Mouse (Mus musculus) liver, embryonic 16.5 days (tissue): Measurements from ENCODE around the gene Bckdhb. TPM values are rescaled to one million over a fixed set of nuclear protein-coding genes. Genes with fewer than 3 reads are reported as not detected.

Experiments
- ATAC-seq: fragments of 200-750 bp; cut with Nextera tagmentation; 2 replicates; pipeline ENCODE4 v1.8.0; 2017; ENCODE audit warnings: low read depth, mild to moderate bottlenecking, moderate number of reproducible peaks, moderate library complexity
- H3K27ac ChIP-seq: fragments of 300-500 bp; sonication (generic); 2 replicates; pipeline ENCODE4 v1.5.1; 2014; ENCODE audit warnings: mild to moderate bottlenecking, low read length
- H3K27me3 ChIP-seq: fragments of 300-500 bp; sonication (generic); 2 replicates; pipeline ENCODE4 v1.6.1; 2014; ENCODE audit warnings: low read depth, low read length, mixed read lengths; ENCODE audit not compliant: control insufficient read depth, insufficient read depth
- H3K36me3 ChIP-seq: fragments of 300-500 bp; sonication (generic); 2 replicates; pipeline ENCODE4 v1.6.1; 2014; ENCODE audit warnings: mild to moderate bottlenecking; ENCODE audit not compliant: control insufficient read depth, insufficient read depth
- H3K4me1 ChIP-seq: fragments of 300-500 bp; sonication (generic); 2 replicates; pipeline ENCODE4 v1.6.1; 2014; ENCODE audit warnings: low read depth, low read length, mixed read lengths; ENCODE audit not compliant: control insufficient read depth
- H3K4me2 ChIP-seq: fragments of 300-500 bp; sonication (generic); 2 replicates; pipeline ENCODE4 v1.6.1; 2014; ENCODE audit warnings: low read depth, low read length, mixed read lengths
- H3K4me3 ChIP-seq: fragments of 300-500 bp; sonication (generic); 2 replicates; pipeline ENCODE4 v1.5.1; 2014; ENCODE audit warnings: low read depth, mild to moderate bottlenecking, low read length
- H3K9ac ChIP-seq: fragments of 300-500 bp; sonication (generic); 2 replicates; pipeline ENCODE4 v1.6.1; 2014; ENCODE audit warnings: low read depth, low read length
- H3K9me3 ChIP-seq: fragments of 300-500 bp; sonication (generic); replicated peaks from 2 replicates; pipeline ENCODE4 v1.6.1; 2016; ENCODE audit warnings: low read length; ENCODE audit not compliant: control insufficient read depth
- WGBS: fragments of 180-500 bp; shearing (Covaris S2); extraction: QIAGEN DNeasy Blood & Tissue Kit; methylation state at CpG from one replicate; pipeline ENCODE4 v1.1.7; 2014; ENCODE audit not compliant: insufficient replicate concordance; 5-methylcytosine and 5-hydroxymethylcytosine counted together
- polyA plus RNA-seq: library from polyadenylated mRNA; unstranded; fragments of >200 nt; fragmentation: Nextera tagmentation; extraction: Ambion mirVana; gene quantifications from 2 replicates; pipeline ENCODE4 v1.2.1, GENCODE M21; 2015

Bckdhb gene
- polyA plus RNA-seq, 1 experiment from 2014 or later, result 43.3 TPM

- Histone ChIP-seq H3K4me3 (no peak overlapping the region), H3K27ac (no peak overlapping the region)
Observed at GRCm38 (mm10) chr9:84064113-84064512, 139.2 kb downstream of the Bckdhb start.

GRCm38 (mm10) chr9:84070247-84070646 is 145.3 kb downstream of the Bckdhb start:
- no peaks in the 10 kb centered on the region for H3K36me3 ChIP-seq
- H3K4me3 ChIP-seq, result no peak overlapping the region
- no peak overlapping the region for H3K27ac ChIP-seq
- H3K27me3 ChIP-seq, result no peaks in the 10 kb centered on the region
- no peaks in the 10 kb centered on the region for H3K9me3 ChIP-seq
- no peak overlapping the region for H3K9ac ChIP-seq
- no peaks in the 10 kb centered on the region for H3K4me1 ChIP-seq
- WGBS, result 63% methylated on average over 6 of the region's 6 CpGs
- ATAC-seq, result no peak
- H3K4me2 ChIP-seq, result no peak overlapping the region

More at GRCm38 (mm10) chr9:84064113-84064512, 139.2 kb downstream of the Bckdhb start:
- no peak overlapping the region for H3K9ac ChIP-seq
- H3K9me3 ChIP-seq, result no peaks in the 10 kb centered on the region
- H3K4me2 ChIP-seq, result no peak overlapping the region
- H3K36me3 ChIP-seq, result no peaks in the 10 kb centered on the region
- 82% methylated on average over 4 of the region's 4 CpGs for WGBS
- no peak for ATAC-seq
- no peaks in the 10 kb centered on the region for H3K27me3 ChIP-seq
- no peaks in the 10 kb centered on the region for H3K4me1 ChIP-seq

GRCm38 (mm10) chr9:84070740-84071139 is 145.8 kb downstream of the Bckdhb start:
- Histone ChIP-seq H3K27ac (no peak overlapping the region), H3K9ac (no peak overlapping the region), H3K4me3 (no peak overlapping the region), H3K4me1 (no peaks in the 10 kb centered on the region), H3K9me3 (no peaks in the 10 kb centered on the region), H3K4me2 (no peak overlapping the region), H3K36me3 (no peaks in the 10 kb centered on the region), H3K27me3 (no peaks in the 10 kb centered on the region)
- 69% methylated on average over 5 of the region's 5 CpGs for WGBS
- ATAC-seq, result no peak

- H3K4me3 ChIP-seq, result no peak overlapping the region
- ATAC-seq, result no peak
- no peak overlapping the region for H3K4me2 ChIP-seq
- no peaks in the 10 kb centered on the region for H3K9me3 ChIP-seq
- H3K9ac ChIP-seq, result no peak overlapping the region
- H3K36me3 ChIP-seq, result no peaks in the 10 kb centered on the region
- no peaks in the 10 kb centered on the region for H3K4me1 ChIP-seq
- 90% methylated on average over 6 of the region's 6 CpGs for WGBS
- no peak overlapping the region for H3K27ac ChIP-seq
- H3K27me3 ChIP-seq, result no peaks in the 10 kb centered on the region
Observed at GRCm38 (mm10) chr9:84072534-84072933, 147.6 kb downstream of the Bckdhb start.

- 82% methylated on average over 9 of the region's 9 CpGs for WGBS
- H3K36me3 ChIP-seq, result no peaks in the 10 kb centered on the region
- no peak overlapping the region for H3K4me3 ChIP-seq
- no peaks in the 10 kb centered on the region for H3K4me1 ChIP-seq
- H3K9ac ChIP-seq, result no peak overlapping the region
- no peak for ATAC-seq
- H3K27ac ChIP-seq, result no peak overlapping the region
- no peak overlapping the region for H3K4me2 ChIP-seq
- no peaks in the 10 kb centered on the region for H3K9me3 ChIP-seq
- H3K27me3 ChIP-seq, result no peaks in the 10 kb centered on the region
Observed at GRCm38 (mm10) chr9:84073237-84073636, 148.3 kb downstream of the Bckdhb start.

- no peaks in the 10 kb centered on the region for H3K36me3 ChIP-seq
- H3K4me3 ChIP-seq, result no peak overlapping the region
- no peak overlapping the region for H3K27ac ChIP-seq
- 55% methylated on average over 4 of the region's 4 CpGs for WGBS
- no peak overlapping the region for H3K4me2 ChIP-seq
- H3K9me3 ChIP-seq, result no peaks in the 10 kb centered on the region
- H3K27me3 ChIP-seq, result no peaks in the 10 kb centered on the region
- H3K9ac ChIP-seq, result no peak overlapping the region
- no peaks in the 10 kb centered on the region for H3K4me1 ChIP-seq
- no peak for ATAC-seq
Observed at GRCm38 (mm10) chr9:84083551-84083950, 158.6 kb downstream of the Bckdhb start.

- Histone ChIP-seq H3K4me3 (no peak overlapping the region), H3K4me1 (no peaks in the 10 kb centered on the region; the same call in 1 of the 2 replicates), H3K27me3 (no peaks in the 10 kb centered on the region), H3K9me3 (no peaks in the 10 kb centered on the region), H3K36me3 (no peaks in the 10 kb centered on the region), H3K9ac (no peak overlapping the region), H3K27ac (no peak overlapping the region), H3K4me2 (no peak overlapping the region)
- no peak for ATAC-seq
- WGBS, result 75% methylated on average over 5 of the region's 5 CpGs
Observed at GRCm38 (mm10) chr9:84084686-84085085, 159.7 kb downstream of the Bckdhb start.

- Histone ChIP-seq H3K4me3 (no peak overlapping the region), H3K4me2 (peak overlapping the region; percentile 37), H3K36me3 (no peaks in the 10 kb centered on the region), H3K27me3 (no peaks in the 10 kb centered on the region), H3K27ac (no peak overlapping the region), H3K9ac (no peak overlapping the region), H3K4me1 (peaks cover 8% of the 10 kb centered on the region), H3K9me3 (no peaks in the 10 kb centered on the region)
- peak; percentile 86 for ATAC-seq
- WGBS, result 30% methylated on average over 9 of the region's 9 CpGs
Observed at GRCm38 (mm10) chr9:84090316-84091063, 165.5 kb downstream of the Bckdhb start.

- Histone ChIP-seq H3K9me3 (no peaks in the 10 kb centered on the region), H3K27ac (no peak overlapping the region), H3K27me3 (no peaks in the 10 kb centered on the region), H3K4me1 (peaks cover 8% of the 10 kb centered on the region), H3K36me3 (no peaks in the 10 kb centered on the region), H3K9ac (no peak overlapping the region), H3K4me3 (no peak overlapping the region), H3K4me2 (no peak overlapping the region)
- ATAC-seq, result no peak
- 75% methylated on average over 8 of the region's 8 CpGs for WGBS
Observed at GRCm38 (mm10) chr9:84092994-84093393, 168.0 kb downstream of the Bckdhb start.
